Mouse (Mus musculus) neural tube, embryonic 15.5 days (tissue): ENCODE data around the gene Tanc1. TPM values are rescaled to one million over a fixed set of nuclear protein-coding genes. Genes with fewer than 3 reads are reported as not detected.

Experiments
- ATAC-seq: fragments of 200-750 bp; cut with Nextera tagmentation; 2 replicates; pipeline ENCODE4 v1.8.0; 2017; ENCODE audit warnings: mild to moderate bottlenecking, moderate TSS enrichment, moderate library complexity; ENCODE audit not compliant: low FRiP score
- H3K27ac ChIP-seq: fragments of 300-500 bp; sonication (generic); replicated peaks from 2 replicates; pipeline ENCODE4 v1.5.1; 2015; ENCODE audit warnings: mild to moderate bottlenecking, inconsistent platforms
- H3K27me3 ChIP-seq: fragments of 300-500 bp; sonication (generic); replicated peaks from 2 replicates; pipeline ENCODE4 v1.6.1; 2015; ENCODE audit warnings: inconsistent platforms
- H3K36me3 ChIP-seq: fragments of 300-500 bp; sonication (generic); 2 replicates; pipeline ENCODE4 v1.6.1; 2015; ENCODE audit warnings: inconsistent platforms
- H3K4me1 ChIP-seq: fragments of 300-500 bp; sonication (generic); 2 replicates; pipeline ENCODE4 v1.6.1; 2015; ENCODE audit warnings: inconsistent platforms
- H3K4me2 ChIP-seq: fragments of 300-500 bp; sonication (generic); 2 replicates; pipeline ENCODE4 v1.6.1; 2015; ENCODE audit warnings: inconsistent platforms, mild to moderate bottlenecking, moderate library complexity
- H3K4me3 ChIP-seq: fragments of 300-500 bp; sonication (generic); replicated peaks from 2 replicates; pipeline ENCODE4 v1.5.1; 2015; ENCODE audit warnings: mild to moderate bottlenecking, inconsistent platforms
- H3K9ac ChIP-seq: fragments of 300-500 bp; sonication (generic); replicated peaks from 2 replicates; pipeline ENCODE4 v1.6.1; 2015; ENCODE audit warnings: mild to moderate bottlenecking, inconsistent platforms
- H3K9me3 ChIP-seq: fragments of 300-500 bp; sonication (generic); replicated peaks from 2 replicates; pipeline ENCODE4 v1.6.1; 2016; ENCODE audit warnings: inconsistent platforms
- WGBS: fragments of 180-500 bp; shearing (Covaris S2); methylation state at CpG from one replicate; pipeline ENCODE4 v1.1.7; 2015; ENCODE audit warnings: mixed read lengths; 5-methylcytosine and 5-hydroxymethylcytosine counted together
- polyA plus RNA-seq: library from polyadenylated mRNA; unstranded; fragments of >200 nt; fragmentation: Nextera tagmentation; extraction: Ambion mirVana; gene quantifications from 2 replicates; pipeline ENCODE4 v1.2.1, GENCODE M21; 2015

The Tanc1 gene
- polyA plus RNA-seq, 1 experiment from 2014 or later = 8.5 TPM

- no peaks in the 10 kb centered on the region for H3K4me1 ChIP-seq
- H3K9me3 ChIP-seq = no peaks in the 10 kb centered on the region
- no peaks in the 10 kb centered on the region for H3K36me3 ChIP-seq
- no peak overlapping the region for H3K4me3 ChIP-seq
- no peak for ATAC-seq
- no peak overlapping the region for H3K9ac ChIP-seq
- H3K27ac ChIP-seq = no peak overlapping the region
- H3K4me2 ChIP-seq = no peak overlapping the region
- no peaks in the 10 kb centered on the region for H3K27me3 ChIP-seq
- 60% methylated on average over 9 of the region's 9 CpGs for WGBS
Measured at GRCm38 (mm10) chr2:59854363-59854762, 242.5 kb downstream of the Tanc1 start.

GRCm38 (mm10) chr2:59862618-59863017 is 250.8 kb downstream of the Tanc1 start:
- no peak overlapping the region for H3K4me3 ChIP-seq
- H3K27ac ChIP-seq = no peak overlapping the region
- no peaks in the 10 kb centered on the region; the same call in 1 of the 2 replicates for H3K36me3 ChIP-seq
- WGBS = 91% methylated on average over 6 of the region's 6 CpGs
- no peak for ATAC-seq
- H3K4me2 ChIP-seq = no peak overlapping the region
- no peak overlapping the region for H3K9ac ChIP-seq
- H3K9me3 ChIP-seq = no peaks in the 10 kb centered on the region
- no peaks in the 10 kb centered on the region for H3K27me3 ChIP-seq
- H3K4me1 ChIP-seq = no peaks in the 10 kb centered on the region

- H3K27ac ChIP-seq = no peak overlapping the region
- 0 out of 2 replicates have a peak, but pooled peaks cover 7% of the 10 kb centered on the region for H3K36me3 ChIP-seq
- no peak overlapping the region for H3K4me3 ChIP-seq
- no peaks in the 10 kb centered on the region for H3K9me3 ChIP-seq
- H3K4me2 ChIP-seq = no peak overlapping the region
- no peak for ATAC-seq
- H3K4me1 ChIP-seq = no peaks in the 10 kb centered on the region
- H3K9ac ChIP-seq = no peak overlapping the region
- H3K27me3 ChIP-seq = no peaks in the 10 kb centered on the region
- 90% methylated on average over 6 of the region's 6 CpGs for WGBS
Measured at GRCm38 (mm10) chr2:59870526-59870925, 258.7 kb downstream of the Tanc1 start.

- ATAC-seq = no peak
- Histone ChIP-seq H3K4me3 (no peak overlapping the region), H3K9me3 (no peaks in the 10 kb centered on the region), H3K4me1 (no peaks in the 10 kb centered on the region), H3K36me3 (0 out of 2 replicates have a peak, but pooled peaks cover 7% of the 10 kb centered on the region), H3K27me3 (no peaks in the 10 kb centered on the region), H3K27ac (no peak overlapping the region), H3K9ac (no peak overlapping the region), H3K4me2 (no peak overlapping the region)
- 90% methylated on average over 15 of the region's 15 CpGs for WGBS
Measured at GRCm38 (mm10) chr2:59876482-59876881, 264.6 kb downstream of the Tanc1 start.

GRCm38 (mm10) chr2:59877335-59877734 is 265.5 kb downstream of the Tanc1 start:
- H3K27me3 ChIP-seq = no peaks in the 10 kb centered on the region
- WGBS = 84% methylated on average over 4 of the region's 4 CpGs
- no peaks in the 10 kb centered on the region for H3K9me3 ChIP-seq
- H3K9ac ChIP-seq = no peak overlapping the region
- 0 out of 2 replicates have a peak, but pooled peaks cover 6% of the 10 kb centered on the region for H3K36me3 ChIP-seq
- H3K4me3 ChIP-seq = no peak overlapping the region
- no peak overlapping the region for H3K4me2 ChIP-seq
- H3K27ac ChIP-seq = no peak overlapping the region
- H3K4me1 ChIP-seq = no peaks in the 10 kb centered on the region
- no peak for ATAC-seq

- no peak overlapping the region for H3K27ac ChIP-seq
- 0 out of 2 replicates have a peak, but pooled peaks cover 4% of the 10 kb centered on the region for H3K36me3 ChIP-seq
- no peaks in the 10 kb centered on the region for H3K9me3 ChIP-seq
- H3K27me3 ChIP-seq = no peaks in the 10 kb centered on the region
- H3K4me3 ChIP-seq = no peak overlapping the region
- H3K4me1 ChIP-seq = peaks cover 5% of the 10 kb centered on the region
- 79% methylated on average over 19 of the region's 19 CpGs for WGBS
- ATAC-seq = no peak
- no peak overlapping the region for H3K4me2 ChIP-seq
- H3K9ac ChIP-seq = no peak overlapping the region
Measured at GRCm38 (mm10) chr2:59878221-59878620, 266.4 kb downstream of the Tanc1 start.

GRCm38 (mm10) chr2:59881404-59881803 is 269.6 kb downstream of the Tanc1 start:
- no peak for ATAC-seq
- 86% methylated on average over 6 of the region's 6 CpGs for WGBS
- Histone ChIP-seq H3K4me3 (peak overlapping the region; percentile 88), H3K27ac (no peak overlapping the region), H3K4me2 (peak overlapping the region; percentile 84), H3K4me1 (peaks cover 5% of the 10 kb centered on the region), H3K27me3 (no peaks in the 10 kb centered on the region), H3K9ac (no peak overlapping the region), H3K9me3 (no peaks in the 10 kb centered on the region), H3K36me3 (no peaks in the 10 kb centered on the region)

- WGBS = 6% methylated on average over 57 of the region's 57 CpGs
- H3K27me3 ChIP-seq = no peaks in the 10 kb centered on the region
- H3K36me3 ChIP-seq = no peaks in the 10 kb centered on the region
- H3K9ac ChIP-seq = peak within 1 kb of the TSS; percentile 78
- peak within 1 kb of the TSS; percentile 88 for H3K4me3 ChIP-seq
- H3K27ac ChIP-seq = peak within 1 kb of the TSS; percentile 75
- no peaks in the 10 kb centered on the region for H3K9me3 ChIP-seq
- H3K4me2 ChIP-seq = peak within 1 kb of the TSS; percentile 84
- ATAC-seq = peak; percentile 96
- peaks cover 5% of the 10 kb centered on the region for H3K4me1 ChIP-seq
Measured at GRCm38 (mm10) chr2:59881831-59882741, 270.2 kb downstream of the Tanc1 start, which contains the start of gene Wdsub1. TSS of gene Wdsub1 (minus strand) at chr2:59882591.

- Histone ChIP-seq H3K36me3 (no peaks in the 10 kb centered on the region), H3K4me2 (peak overlapping the region; percentile 84), H3K27me3 (no peaks in the 10 kb centered on the region), H3K9ac (no peak overlapping the region), H3K9me3 (no peaks in the 10 kb centered on the region), H3K4me3 (peak overlapping the region; percentile 88), H3K4me1 (peaks cover 5% of the 10 kb centered on the region), H3K27ac (no peak overlapping the region)
- 70% methylated on average over 8 of the region's 8 CpGs for WGBS
- ATAC-seq = peak; percentile 19
Measured at GRCm38 (mm10) chr2:59882742-59883281, 271.0 kb downstream of the Tanc1 start.

GRCm38 (mm10) chr2:59889699-59890098 is 277.9 kb downstream of the Tanc1 start:
- Histone ChIP-seq H3K4me2 (no peak overlapping the region), H3K9ac (no peak overlapping the region), H3K36me3 (no peaks in the 10 kb centered on the region), H3K4me1 (no peaks in the 10 kb centered on the region), H3K27me3 (no peaks in the 10 kb centered on the region), H3K9me3 (no peaks in the 10 kb centered on the region), H3K4me3 (no peak overlapping the region), H3K27ac (no peak overlapping the region)
- WGBS = 48% methylated on average over 6 of the region's 6 CpGs
- no peak for ATAC-seq
